Mouse (Mus musculus): Measurements from ENCODE around the gene Tmcc2. TPM values are rescaled to one million over a fixed set of nuclear protein-coding genes. Genes with fewer than 3 reads are reported as not detected.

The Tmcc2 gene
- polyA plus RNA-seq, 1 experiment from 2014 or later = 26.1 TPM

DNA sequence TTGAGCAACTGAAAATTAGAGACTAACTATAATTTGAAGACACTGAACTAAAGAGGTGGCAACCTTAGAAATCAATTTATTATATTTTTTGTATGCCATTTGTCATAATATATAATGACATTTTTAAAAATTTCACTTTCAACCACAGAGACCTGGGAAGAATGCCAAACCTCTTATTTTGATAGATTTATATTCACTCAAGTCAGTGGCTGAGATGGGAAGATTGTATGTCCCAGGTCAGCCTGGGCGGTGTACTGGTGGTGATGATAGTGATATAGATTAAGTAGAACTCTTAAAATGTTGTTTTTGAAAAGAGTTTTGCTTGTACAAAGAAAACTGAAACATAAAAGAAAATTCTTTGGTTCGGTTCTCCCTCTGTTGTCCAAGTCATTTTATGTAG lies 29.1 kb upstream of the Tmcc2 start:
- ATAC-seq = no peak
- no peak overlapping the region for H3K4me2 ChIP-seq (replicated peaks)
- no peaks in the 10 kb centered on the region for H3K9me3 ChIP-seq
- no peak overlapping the region for H3K27ac ChIP-seq
- WGBS = 84% methylated on average over 2 of the region's 2 CpGs
- peaks cover 5% of the 10 kb centered on the region; the same call in 1 of the 2 replicates for H3K36me3 ChIP-seq
- H3K9ac ChIP-seq (replicated peaks) = no peak overlapping the region
- H3K4me1 ChIP-seq (replicated peaks) = peaks cover 26% of the 10 kb centered on the region
- no peaks in the 10 kb centered on the region for H3K27me3 ChIP-seq
- H3K4me3 ChIP-seq (replicated peaks) = no peak overlapping the region

DNA sequence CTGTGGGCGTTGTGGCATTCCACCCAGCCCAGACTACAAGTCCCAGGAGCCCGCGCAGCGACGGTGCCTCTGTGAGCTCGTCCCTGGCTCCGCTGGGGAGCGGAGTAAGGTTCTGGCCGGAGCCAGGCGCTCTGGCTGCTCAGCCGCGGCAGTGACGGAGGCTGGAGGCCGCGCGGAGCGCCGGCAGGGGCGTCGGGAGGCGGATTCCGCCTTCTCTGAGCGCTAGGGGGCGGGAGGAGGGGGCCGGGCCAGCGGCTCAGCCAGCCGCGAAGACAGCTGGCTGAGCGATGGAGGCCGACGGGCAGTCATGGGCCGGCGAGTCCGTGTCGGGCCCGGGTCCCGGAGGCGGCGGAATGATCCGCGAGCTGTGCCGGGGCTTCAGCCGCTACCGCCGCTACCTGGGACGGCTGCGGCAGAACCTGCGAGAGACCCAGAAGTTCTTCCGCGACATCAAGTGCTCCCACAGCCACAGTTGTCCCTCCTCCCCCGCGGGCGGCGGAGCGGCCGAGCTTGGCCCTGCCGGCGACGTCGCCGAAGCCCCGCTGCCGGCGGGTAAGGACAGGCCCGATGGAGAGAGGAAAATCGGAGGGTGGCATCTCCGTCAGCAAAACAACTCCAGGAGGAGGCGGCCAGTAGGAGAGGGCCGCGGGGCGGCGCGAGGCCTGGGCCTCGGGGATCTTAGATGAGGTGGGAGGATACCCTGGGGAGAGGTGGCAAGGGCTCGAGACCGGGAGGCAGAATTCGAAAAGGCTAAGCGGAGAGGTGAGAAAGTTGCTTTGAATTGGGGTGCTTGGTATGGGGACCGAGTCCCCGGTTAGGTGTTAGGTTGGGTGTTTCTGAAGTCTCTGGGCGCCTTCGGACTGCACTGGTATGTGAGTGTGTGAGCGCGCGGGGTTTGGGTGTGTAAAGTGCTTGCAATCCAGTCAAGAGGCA lies 26.5 kb upstream of the Tmcc2 start, which contains the start of gene Dstyk:
Dstyk (plus strand) TSS at position 237 of the 933 bp plus-strand sequence.
- ATAC-seq = peak; percentile 99
- Histone ChIP-seq H3K9ac (replicated peaks) (peak within 1 kb of the TSS; percentile 87), H3K27ac (peak within 1 kb of the TSS; percentile 94), H3K9me3 (no peaks in the 10 kb centered on the region), H3K4me2 (replicated peaks) (peak within 1 kb of the TSS; percentile 80), H3K27me3 (no peaks in the 10 kb centered on the region), H3K36me3 (no peaks in the 10 kb centered on the region), H3K4me3 (replicated peaks) (peak within 1 kb of the TSS; percentile 74), H3K4me1 (replicated peaks) (peaks cover 23% of the 10 kb centered on the region)
- WGBS = under 1% methylated on average over 85 of the region's 85 CpGs

DNA sequence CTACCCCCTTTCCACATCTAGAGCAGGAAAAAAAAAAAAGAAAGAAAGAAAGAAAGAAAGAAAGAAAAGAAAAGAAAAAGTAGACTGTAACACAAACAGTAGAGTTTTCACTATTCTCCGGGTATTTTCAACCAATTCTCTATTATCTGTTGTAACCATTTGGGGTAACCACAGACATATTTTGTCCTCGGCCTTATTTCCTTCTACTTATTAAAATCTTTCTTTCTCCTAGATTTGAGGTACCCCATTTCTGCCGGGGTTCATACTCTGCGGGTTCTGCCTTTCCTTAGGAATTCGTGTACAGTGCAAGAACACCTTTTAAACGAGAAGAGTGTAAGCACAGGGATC lies 25.8 kb upstream of the Tmcc2 start:
- H3K27me3 ChIP-seq = no peaks in the 10 kb centered on the region
- peak overlapping the region; percentile 74 for H3K4me3 ChIP-seq (replicated peaks)
- peaks cover 23% of the 10 kb centered on the region for H3K4me1 ChIP-seq (replicated peaks)
- H3K27ac ChIP-seq = peak overlapping the region; percentile 94
- H3K36me3 ChIP-seq = no peaks in the 10 kb centered on the region
- H3K9me3 ChIP-seq = no peaks in the 10 kb centered on the region
- 19% methylated on average over 6 of the region's 6 CpGs for WGBS
- peak overlapping the region; percentile 80 for H3K4me2 ChIP-seq (replicated peaks)
- peak overlapping the region; percentile 87 for H3K9ac ChIP-seq (replicated peaks)
- ATAC-seq = no peak

DNA sequence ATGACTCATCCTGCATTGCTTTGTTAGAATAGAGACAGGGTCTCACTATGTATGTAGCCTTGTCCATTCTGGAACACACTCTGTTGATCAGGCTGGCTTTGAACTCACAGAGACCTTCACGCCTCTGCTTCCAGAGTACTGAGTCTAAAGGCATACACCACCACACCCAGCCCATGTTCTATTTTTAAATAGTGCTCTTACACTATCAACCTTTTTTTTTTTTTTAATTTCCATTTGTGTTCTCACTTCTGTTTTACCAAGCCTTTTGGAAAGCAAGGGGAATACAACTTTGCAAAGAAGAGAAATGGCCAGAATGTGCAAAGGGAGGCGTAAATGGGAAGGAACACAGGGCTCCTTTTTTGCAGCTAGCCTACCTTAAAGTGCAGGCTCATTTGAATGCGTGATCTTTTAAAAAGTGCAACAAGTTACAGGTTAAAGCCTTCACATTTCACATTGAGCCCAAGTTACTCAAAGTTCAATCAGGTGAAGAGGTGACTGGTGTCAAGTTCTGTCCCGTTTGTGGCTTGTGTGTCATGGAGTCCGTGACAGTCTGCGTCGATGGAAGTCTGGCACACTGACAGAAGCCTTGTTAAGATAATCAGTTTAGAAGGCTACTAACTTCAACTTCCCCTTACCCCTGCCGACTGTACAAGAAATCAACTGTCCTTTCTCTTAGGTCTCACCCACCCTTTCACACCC lies 25.3 kb upstream of the Tmcc2 start:
- no peak overlapping the region for H3K4me3 ChIP-seq (replicated peaks)
- H3K9ac ChIP-seq (replicated peaks) = no peak overlapping the region
- H3K9me3 ChIP-seq = no peaks in the 10 kb centered on the region
- 0 out of 2 replicates have a peak overlapping the region, but pooled peaks have one; percentile 94 for H3K27ac ChIP-seq
- no peak overlapping the region for H3K4me2 ChIP-seq (replicated peaks)
- no peaks in the 10 kb centered on the region for H3K27me3 ChIP-seq
- no peak for ATAC-seq
- H3K4me1 ChIP-seq (replicated peaks) = peaks cover 23% of the 10 kb centered on the region
- H3K36me3 ChIP-seq = no peaks in the 10 kb centered on the region
- 78% methylated on average over 8 of the region's 8 CpGs for WGBS

DNA sequence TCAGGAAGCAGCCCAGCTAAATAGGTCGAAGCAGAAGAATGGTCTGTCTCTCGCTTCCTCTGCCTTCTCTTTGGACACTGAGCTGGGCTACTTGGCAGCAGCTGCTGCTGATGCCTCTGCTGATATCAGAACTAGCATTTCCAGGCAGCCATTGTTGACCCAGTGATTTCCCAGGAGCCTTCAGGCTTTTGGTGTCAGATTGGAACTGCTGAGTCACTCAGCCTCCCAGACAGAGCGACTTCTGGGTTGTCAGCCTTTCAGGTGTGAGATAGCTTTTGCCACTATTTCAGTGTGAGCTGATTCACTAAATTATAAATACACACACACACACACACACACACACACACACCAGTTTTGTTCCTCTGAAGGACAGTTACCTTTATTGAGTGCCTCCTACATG lies 19.6 kb upstream of the Tmcc2 start:
- no peak overlapping the region for H3K4me3 ChIP-seq (replicated peaks)
- peaks cover 11% of the 10 kb centered on the region for H3K4me1 ChIP-seq (replicated peaks)
- no peaks in the 10 kb centered on the region for H3K36me3 ChIP-seq
- no peaks in the 10 kb centered on the region for H3K27me3 ChIP-seq
- H3K9ac ChIP-seq (replicated peaks) = no peak overlapping the region
- no peak overlapping the region for H3K4me2 ChIP-seq (replicated peaks)
- no peaks in the 10 kb centered on the region for H3K9me3 ChIP-seq
- no peak overlapping the region for H3K27ac ChIP-seq
- 93% methylated on average over 3 of the region's 3 CpGs for WGBS
- ATAC-seq = no peak

DNA sequence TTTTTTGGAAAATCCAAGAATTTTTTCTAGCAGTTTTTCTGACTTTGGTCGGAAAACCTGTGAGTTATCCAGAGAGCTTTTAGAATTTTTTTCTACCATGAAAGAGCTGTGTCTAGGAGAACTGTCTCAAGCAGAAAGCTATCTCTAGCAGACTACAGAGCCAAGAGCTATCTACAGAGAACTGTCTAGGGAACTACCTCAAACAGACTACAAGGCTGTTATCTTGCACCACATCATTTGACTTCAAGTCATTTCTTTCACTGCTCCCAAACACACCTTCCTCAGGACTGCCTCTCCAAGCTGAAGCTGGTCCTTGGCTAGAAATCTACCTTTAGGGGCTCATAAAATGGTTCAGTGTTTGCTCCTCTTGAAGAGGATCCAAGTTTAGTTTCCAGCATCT lies 10.8 kb upstream of the Tmcc2 start:
- Histone ChIP-seq H3K4me3 (replicated peaks) (no peak overlapping the region), H3K4me2 (replicated peaks) (no peak overlapping the region), H3K9me3 (no peaks in the 10 kb centered on the region), H3K27ac (no peak overlapping the region), H3K9ac (replicated peaks) (no peak overlapping the region), H3K27me3 (no peaks in the 10 kb centered on the region), H3K4me1 (replicated peaks) (peaks cover 2% of the 10 kb centered on the region; the same call in 1 of the 2 replicates), H3K36me3 (no peaks in the 10 kb centered on the region)
- ATAC-seq = no peak
- WGBS = 91% methylated on average over 1 of the region's 1 CpGs

DNA sequence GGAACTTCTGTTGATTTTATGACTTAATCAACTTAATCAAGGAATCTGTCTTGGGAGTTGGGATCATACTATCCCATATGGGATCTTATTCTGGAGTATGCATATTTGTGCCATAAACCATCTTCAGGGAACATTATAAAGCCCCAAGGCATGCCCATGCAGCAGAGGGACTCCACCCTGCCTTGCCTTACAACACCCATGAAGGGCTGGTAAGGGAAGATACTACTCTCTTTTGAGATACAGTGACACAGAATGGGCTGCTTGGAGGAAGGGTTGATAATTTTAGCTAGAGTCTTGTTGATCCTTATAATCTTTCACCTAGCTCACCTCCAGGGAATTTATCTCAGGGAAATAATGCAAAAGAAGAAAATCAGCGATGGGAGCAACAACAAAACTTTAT lies 9.5 kb upstream of the Tmcc2 start:
- H3K9ac ChIP-seq (replicated peaks) = no peak overlapping the region
- H3K4me2 ChIP-seq (replicated peaks) = no peak overlapping the region
- H3K4me3 ChIP-seq (replicated peaks) = no peak overlapping the region
- 53% methylated on average over 1 of the region's 1 CpGs for WGBS
- no peak overlapping the region for H3K27ac ChIP-seq
- H3K36me3 ChIP-seq = no peaks in the 10 kb centered on the region
- no peaks in the 10 kb centered on the region for H3K9me3 ChIP-seq
- no peak for ATAC-seq
- no peaks in the 10 kb centered on the region for H3K4me1 ChIP-seq (replicated peaks)
- H3K27me3 ChIP-seq = no peaks in the 10 kb centered on the region

DNA sequence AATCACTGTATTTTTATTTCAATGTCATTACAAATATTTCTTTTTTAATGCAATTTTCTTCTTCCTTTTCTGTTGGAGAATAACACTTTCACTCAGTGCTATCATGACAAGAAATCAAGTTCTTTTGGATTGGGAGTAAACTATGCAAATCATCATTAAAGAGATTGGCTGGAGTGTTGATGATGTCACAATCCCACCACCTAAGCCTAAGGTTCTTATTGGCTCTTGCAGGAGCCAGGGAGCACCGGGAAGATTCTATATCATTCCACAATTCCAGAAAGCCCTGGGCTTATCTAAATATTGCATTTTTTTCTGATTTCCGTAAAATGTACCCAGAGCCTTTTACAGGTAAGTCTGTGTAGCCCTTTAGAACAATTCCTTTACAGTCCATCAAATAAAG lies 5.6 kb upstream of the Tmcc2 start:
- Histone ChIP-seq H3K9me3 (no peaks in the 10 kb centered on the region), H3K36me3 (no peaks in the 10 kb centered on the region), H3K4me3 (replicated peaks) (no peak overlapping the region), H3K27ac (no peak overlapping the region), H3K9ac (replicated peaks) (no peak overlapping the region), H3K4me1 (replicated peaks) (peaks cover 12% of the 10 kb centered on the region), H3K27me3 (no peaks in the 10 kb centered on the region), H3K4me2 (replicated peaks) (no peak overlapping the region)
- ATAC-seq = no peak
- 78% methylated on average over 2 of the region's 2 CpGs for WGBS

DNA sequence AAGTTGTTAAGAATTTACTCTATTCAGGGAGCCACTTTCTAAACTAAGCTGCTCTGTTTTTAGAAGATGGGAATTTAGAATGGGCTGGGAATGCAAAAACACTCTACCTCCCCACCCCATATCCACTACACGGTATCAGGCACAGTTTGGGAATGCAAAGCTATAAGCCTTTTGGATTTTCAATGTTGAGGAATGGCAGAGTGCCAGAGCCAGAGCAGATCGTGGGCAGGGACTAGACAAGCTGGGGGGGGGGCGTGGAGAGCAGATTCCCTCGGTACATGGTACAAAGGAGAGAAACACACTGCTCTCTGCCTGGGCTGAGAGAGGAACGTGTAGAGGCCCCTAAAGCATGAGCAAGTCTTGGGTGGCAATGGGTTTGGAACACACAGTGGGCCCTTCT lies 1.8 kb upstream of the Tmcc2 start:
- ATAC-seq = no peak
- peaks cover 42% of the 10 kb centered on the region for H3K4me1 ChIP-seq (replicated peaks)
- WGBS = 70% methylated on average over 5 of the region's 5 CpGs

DNA sequence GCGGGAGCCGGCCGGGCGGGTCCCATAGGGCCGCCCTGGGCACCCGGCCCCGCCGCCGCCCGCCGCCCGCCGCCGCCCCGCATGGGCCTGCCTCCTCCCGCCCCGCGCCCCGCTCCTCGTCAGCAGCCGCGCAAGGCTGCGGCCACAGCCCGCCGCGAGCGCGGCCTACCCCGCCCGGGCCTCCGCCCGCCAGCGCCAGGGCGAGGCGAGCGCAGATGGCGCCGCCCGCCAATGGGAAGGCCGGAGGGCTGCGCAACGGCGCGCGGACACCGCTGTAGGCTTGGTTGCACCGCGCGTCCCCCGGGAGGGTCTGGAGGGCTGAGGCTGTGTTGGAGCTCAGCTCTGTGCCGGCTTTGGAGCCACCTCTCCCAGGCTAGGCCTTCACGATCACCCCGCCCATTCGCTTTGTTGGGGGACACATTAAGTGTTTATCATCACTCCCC lies 520 bp upstream of the Tmcc2 start:
- peaks cover 53% of the 10 kb centered on the region for H3K4me1 ChIP-seq (replicated peaks)
- peak overlapping the region; percentile 91 for H3K4me2 ChIP-seq (replicated peaks)
- H3K27me3 ChIP-seq = no peaks in the 10 kb centered on the region
- H3K27ac ChIP-seq = peak overlapping the region; percentile 93
- peak; percentile 96 for ATAC-seq
- H3K36me3 ChIP-seq = no peaks in the 10 kb centered on the region
- peak overlapping the region; percentile 78 for H3K4me3 ChIP-seq (replicated peaks)
- no peaks in the 10 kb centered on the region for H3K9me3 ChIP-seq
- peak overlapping the region; percentile 97 for H3K9ac ChIP-seq (replicated peaks)
- WGBS = under 1% methylated on average over 29 of the region's 54 CpGs

More for the DNA sequence above, 1.8 kb upstream of the Tmcc2 start:
- Histone ChIP-seq H3K4me2 (replicated peaks) (no peak overlapping the region), H3K27me3 (no peaks in the 10 kb centered on the region), H3K36me3 (no peaks in the 10 kb centered on the region), H3K4me3 (replicated peaks) (no peak overlapping the region), H3K27ac (no peak overlapping the region), H3K9ac (replicated peaks) (no peak overlapping the region), H3K9me3 (no peaks in the 10 kb centered on the region)

DNA sequence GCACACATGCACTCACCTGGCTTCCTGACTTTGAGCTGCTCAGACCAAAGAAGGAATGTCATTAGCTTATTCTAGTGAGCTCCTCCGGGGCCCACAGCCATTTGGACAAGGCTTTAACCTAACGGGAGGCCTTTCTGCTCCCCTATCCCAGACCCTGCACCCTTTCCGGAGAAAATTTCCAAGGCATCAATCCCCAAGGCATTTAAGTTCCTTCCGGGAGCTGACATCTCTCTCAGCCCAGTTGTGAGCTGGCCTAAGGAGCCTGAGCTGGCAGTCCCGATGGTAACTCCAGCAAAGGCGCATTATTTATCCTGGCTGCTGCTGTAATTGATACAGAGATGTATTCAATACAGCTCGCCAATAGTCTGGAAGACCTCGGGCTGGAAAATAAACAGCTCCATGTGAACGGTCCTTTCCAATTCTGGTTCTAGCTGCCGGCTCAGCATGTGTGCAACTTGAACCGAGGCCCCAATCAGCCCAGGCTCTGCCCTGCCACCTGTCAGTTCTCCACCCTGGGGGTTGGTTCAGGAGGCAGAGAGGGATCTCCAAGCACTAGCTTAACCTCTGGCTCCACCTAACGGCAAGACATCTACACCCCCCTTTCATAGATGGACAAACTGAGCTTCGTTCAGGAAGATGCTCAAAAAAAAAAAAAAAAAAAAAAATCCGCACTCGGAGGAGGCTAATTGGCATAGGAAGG lies 1.0 kb downstream of the Tmcc2 start:
- Histone ChIP-seq H3K9ac (replicated peaks) (peak overlapping the region; percentile 97), H3K36me3 (no peaks in the 10 kb centered on the region), H3K4me1 (replicated peaks) (peaks cover 68% of the 10 kb centered on the region), H3K27ac (peak overlapping the region; percentile 93), H3K9me3 (no peaks in the 10 kb centered on the region), H3K4me2 (replicated peaks) (peak overlapping the region; percentile 91), H3K27me3 (no peaks in the 10 kb centered on the region), H3K4me3 (replicated peaks) (peak overlapping the region; percentile 78)
- peak; percentile 35; the same call in 1 of the 2 replicates for ATAC-seq
- 10% methylated on average over 15 of the region's 15 CpGs for WGBS
